Mouse (Mus musculus): ENCODE measurements around the gene Tsx.

DNA sequence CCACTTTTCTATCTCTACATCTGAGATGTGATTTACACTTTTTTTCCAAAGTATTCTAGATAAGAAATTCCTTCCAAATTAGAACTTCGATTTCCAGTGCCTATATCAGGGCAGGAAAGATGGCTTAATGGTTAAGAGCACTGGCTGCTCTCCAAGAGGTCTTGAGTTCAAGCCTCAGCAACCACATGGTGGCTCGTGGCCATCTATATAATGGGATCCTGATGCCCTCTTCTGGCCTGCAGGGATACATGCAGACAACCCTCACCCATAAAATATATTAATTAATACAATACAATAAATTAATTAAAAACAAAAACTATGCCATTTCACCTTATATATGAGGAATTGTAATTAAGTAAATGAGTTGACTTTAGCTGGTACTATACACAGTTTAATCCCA, 43.0 kb upstream of the Tsx start:
- no peak for TF ChIP-seq POLR2A (IDR thresholded peaks at IDR 0.05; ENCODE audit: extremely low read depth, insufficient read depth, low read length)
- no peak for TF ChIP-seq CTCF (IDR thresholded peaks at IDR 0.05; ENCODE audit: extremely low read depth, insufficient read depth, low read length)

All from cortical plate, adult 2 months (tissue).